Mouse (Mus musculus) heart, adult 2 months (tissue): ENCODE results near the gene Abcf2. TPM values are rescaled to one million over a fixed set of nuclear protein-coding genes. Genes with fewer than 3 reads are reported as not detected.

ENCODE experiments used
- DNase-seq, 2 experiments: peaks; one replicate each; pipeline ENCODE4 v3.0.0; 2021
- H3K27ac ChIP-seq: fragments of 200-600 bp; 2 replicates; pipeline ENCODE4 v1.8.1; 2022
- H3K27me3 ChIP-seq: fragments of 200-500 bp; 2 replicates; pipeline ENCODE4 v1.6.1; 2012; ENCODE audit warnings: mild to moderate bottlenecking, low read length, inconsistent platforms, mixed read lengths; ENCODE audit not compliant: control insufficient read depth, insufficient read depth
- H3K36me3 ChIP-seq: fragments of 200-500 bp; 2 replicates; pipeline ENCODE4 v1.6.1; 2012; ENCODE audit warnings: low read length, inconsistent platforms; ENCODE audit not compliant: control insufficient read depth, insufficient read depth
- H3K4me1 ChIP-seq: fragments of 200-500 bp; 2 replicates; pipeline ENCODE4 v1.6.1; 2011; ENCODE audit warnings: low read length; ENCODE audit not compliant: control insufficient read depth, insufficient read depth
- H3K4me3 ChIP-seq: fragments of 200-600 bp; 2 replicates; pipeline ENCODE4 v1.8.1; 2022
- H3K79me2 ChIP-seq: fragments of 200-500 bp; replicated peaks from 2 replicates; pipeline ENCODE4 v1.6.1; 2012; ENCODE audit warnings: mild to moderate bottlenecking, inconsistent platforms, low read length, moderate library complexity, mixed read lengths; ENCODE audit not compliant: control insufficient read depth, insufficient read depth
- H3K9ac ChIP-seq: fragments of 200-500 bp; 2 replicates; pipeline ENCODE4 v1.6.1; 2012; ENCODE audit warnings: low read depth, mild to moderate bottlenecking, control low read depth, inconsistent platforms, low read length, mixed read lengths
- CTCF ChIP-seq: fragments of 200-600 bp; IDR thresholded peaks from 2 replicates; pipeline ENCODE4 v1.8.1; 2022; ENCODE audit warnings: antibody characterized with exemption, mild to moderate bottlenecking, moderate library complexity
- EP300 ChIP-seq: fragments of 200-500 bp; IDR thresholded peaks from 2 replicates; pipeline ENCODE4 v1.6.1; 2011; ENCODE audit warnings: low read depth, low read length, control low read depth; ENCODE audit not compliant: insufficient read depth
- POLR2A ChIP-seq: fragments of 200-500 bp; IDR thresholded peaks from 2 replicates; pipeline ENCODE4 v1.6.1; 2011; ENCODE audit warnings: mild to moderate bottlenecking, low read depth, low read length, control low read depth; ENCODE audit not compliant: insufficient read depth
- WGBS: fragments of 180-500 bp; shearing (Covaris S2); methylation state at CpG from one replicate; pipeline ENCODE4 v1.1.7; 2018; 5-methylcytosine and 5-hydroxymethylcytosine counted together
- intact Hi-C: fragments of 180-260 bp; cut with DNase I; formaldehyde crosslinking; loops from one replicate; pipeline ENCODE4 v1.15.1; 2025
- polyA plus RNA-seq: library from polyadenylated mRNA; depleted of rRNA; stranded (reverse); fragments of >200 nt; gene quantifications from 2 replicates; pipeline ENCODE4 v1.2.3, GENCODE M21; 2012
- total RNA-seq, 2 experiments: library from RNA; stranded (reverse); gene quantifications; 2 replicates each; pipeline ENCODE4 v1.2.3; 2021

The Abcf2 gene
- total and polyA plus RNA-seq, 3 experiments: 43.3 to 55.8 (median 52.5) TPM

GRCm38 (mm10) chr5:24595786-24596380, 18.6 kb upstream of the Abcf2 start:
- Histone ChIP-seq H3K9ac (no peak overlapping the region), H3K36me3 (no peaks in the 10 kb centered on the region), H3K27ac (peak overlapping the region; percentile 26; the same call in 1 of the 2 replicates), H3K27me3 (no peaks in the 10 kb centered on the region), H3K79me2 (no peaks in the 10 kb centered on the region), H3K4me3 (no peak overlapping the region), H3K4me1 (peaks cover 5% of the 10 kb centered on the region)
- WGBS: 76% methylated on average over 14 of the region's 14 CpGs
- intact Hi-C loops: loop anchor here (2.0 kb wide), 2 partner anchors 57 to 65 kb away; no protein-coding TSS in a partner anchor
- TF ChIP-seq POLR2A (no peak), CTCF (no peak), EP300 (no peak)
- DNase-seq: no peak

GRCm38 (mm10) chr5:24595261-24595660, 18.0 kb upstream of the Abcf2 start:
- TF ChIP-seq CTCF (no peak), POLR2A (no peak), EP300 (no peak)
- intact Hi-C loops: no loop called here
- 91% methylated on average over 5 of the region's 5 CpGs for WGBS
- DNase-seq: no peak
- no peak overlapping the region for H3K4me3 ChIP-seq
- H3K27me3 ChIP-seq: no peaks in the 10 kb centered on the region
- no peaks in the 10 kb centered on the region for H3K36me3 ChIP-seq
- no peaks in the 10 kb centered on the region for H3K79me2 ChIP-seq
- peaks cover 3% of the 10 kb centered on the region for H3K4me1 ChIP-seq
- H3K9ac ChIP-seq: no peak overlapping the region
- H3K27ac ChIP-seq: no peak overlapping the region

GRCm38 (mm10) chr5:24594346-24594745, 17.1 kb upstream of the Abcf2 start:
- no peaks in the 10 kb centered on the region for H3K36me3 ChIP-seq
- no peak for DNase-seq
- no peak overlapping the region for H3K27ac ChIP-seq
- no peak overlapping the region for H3K9ac ChIP-seq
- WGBS: 92% methylated on average over 5 of the region's 5 CpGs
- H3K4me1 ChIP-seq: peaks cover 3% of the 10 kb centered on the region
- no peaks in the 10 kb centered on the region for H3K27me3 ChIP-seq
- H3K79me2 ChIP-seq: no peaks in the 10 kb centered on the region
- H3K4me3 ChIP-seq: no peak overlapping the region
- TF ChIP-seq POLR2A: no peak
- no peak for TF ChIP-seq CTCF
- no peak for TF ChIP-seq EP300
- intact Hi-C loops: no loop called here

GRCm38 (mm10) chr5:24593928-24594327, 16.7 kb upstream of the Abcf2 start:
- H3K27me3 ChIP-seq: no peaks in the 10 kb centered on the region
- peaks cover 3% of the 10 kb centered on the region for H3K4me1 ChIP-seq
- H3K4me3 ChIP-seq: no peak overlapping the region
- intact Hi-C loops: no loop called here
- H3K9ac ChIP-seq: no peak overlapping the region
- WGBS: 71% methylated on average over 10 of the region's 10 CpGs
- no peak for TF ChIP-seq POLR2A
- H3K79me2 ChIP-seq: no peaks in the 10 kb centered on the region
- H3K36me3 ChIP-seq: no peaks in the 10 kb centered on the region
- no peak overlapping the region for H3K27ac ChIP-seq
- DNase-seq: no peak

GRCm38 (mm10) chr5:24593230-24593629, 16.0 kb upstream of the Abcf2 start:
- no peak overlapping the region for H3K4me3 ChIP-seq
- 83% methylated on average over 10 of the region's 10 CpGs for WGBS
- H3K79me2 ChIP-seq: no peaks in the 10 kb centered on the region
- no peak overlapping the region for H3K9ac ChIP-seq
- TF ChIP-seq POLR2A: no peak
- TF ChIP-seq CTCF: no peak
- no peak for TF ChIP-seq EP300
- intact Hi-C loops: no loop called here
- H3K27ac ChIP-seq: no peak overlapping the region
- H3K4me1 ChIP-seq: peaks cover 3% of the 10 kb centered on the region
- no peak for DNase-seq
- H3K27me3 ChIP-seq: no peaks in the 10 kb centered on the region
- no peaks in the 10 kb centered on the region for H3K36me3 ChIP-seq

GRCm38 (mm10) chr5:24592471-24593160, 15.3 kb upstream of the Abcf2 start:
- H3K79me2 ChIP-seq: no peaks in the 10 kb centered on the region
- DNase-seq: no peak
- WGBS: 70% methylated on average over 21 of the region's 21 CpGs
- peaks cover 3% of the 10 kb centered on the region for H3K4me1 ChIP-seq
- H3K4me3 ChIP-seq: no peak overlapping the region
- H3K27ac ChIP-seq: no peak overlapping the region
- H3K27me3 ChIP-seq: no peaks in the 10 kb centered on the region
- intact Hi-C loops: no loop called here
- H3K9ac ChIP-seq: no peak overlapping the region
- TF ChIP-seq CTCF: no peak
- no peak for TF ChIP-seq POLR2A
- TF ChIP-seq EP300: no peak
- H3K36me3 ChIP-seq: no peaks in the 10 kb centered on the region
